Mouse (Mus musculus): ENCODE measurements at regions not wholly inside any gene's neighbourhood (a gene's known extent, or its start where the extent isn't known, plus 50 kb on each side); places are given as distances from the start of the nearest gene placed in this dataset.

GRCm38 (mm10) chr9:68476391-68476790 lies 177.2 kb upstream of the Rora start:
- no peak for DNase-seq

GRCm38 (mm10) chr9:68477466-68477865 lies 176.1 kb upstream of the Rora start:
- no peak for DNase-seq

- no peak for DNase-seq
Measured at GRCm38 (mm10) chr9:68486646-68487045, 166.9 kb upstream of the Rora start.

GRCm38 (mm10) chr9:68491151-68491550 lies 162.4 kb upstream of the Rora start:
- DNase-seq = no peak

GRCm38 (mm10) chr9:68521218-68521617 lies 132.4 kb upstream of the Rora start:
- no peak for DNase-seq

- DNase-seq = peak; percentile 9 to 43
Measured at GRCm38 (mm10) chr9:68561767-68562552, 91.6 kb upstream of the Rora start.

- DNase-seq = peak; percentile 39 to 55
Measured at GRCm38 (mm10) chr9:68563206-68563605, 90.4 kb upstream of the Rora start.

- DNase-seq = no peak
Measured at GRCm38 (mm10) chr9:68585751-68586150, 67.8 kb upstream of the Rora start.

GRCm38 (mm10) chr9:68591023-68591422 lies 62.6 kb upstream of the Rora start:
- DNase-seq = no peak

- no peak for DNase-seq
Measured at GRCm38 (mm10) chr9:68592976-68593375, 60.6 kb upstream of the Rora start.

GRCm38 (mm10) chr9:68594586-68594985 lies 59.0 kb upstream of the Rora start:
- DNase-seq = no peak
